Mouse (Mus musculus): ENCODE measurements around the gene Rab26. TPM values are rescaled to one million over a fixed set of nuclear protein-coding genes. Genes with fewer than 3 reads are reported as not detected.

Rab26 gene
- total RNA-seq, 2 experiments from 2014 or later: 12.2 to 12.5 TPM

DNA sequence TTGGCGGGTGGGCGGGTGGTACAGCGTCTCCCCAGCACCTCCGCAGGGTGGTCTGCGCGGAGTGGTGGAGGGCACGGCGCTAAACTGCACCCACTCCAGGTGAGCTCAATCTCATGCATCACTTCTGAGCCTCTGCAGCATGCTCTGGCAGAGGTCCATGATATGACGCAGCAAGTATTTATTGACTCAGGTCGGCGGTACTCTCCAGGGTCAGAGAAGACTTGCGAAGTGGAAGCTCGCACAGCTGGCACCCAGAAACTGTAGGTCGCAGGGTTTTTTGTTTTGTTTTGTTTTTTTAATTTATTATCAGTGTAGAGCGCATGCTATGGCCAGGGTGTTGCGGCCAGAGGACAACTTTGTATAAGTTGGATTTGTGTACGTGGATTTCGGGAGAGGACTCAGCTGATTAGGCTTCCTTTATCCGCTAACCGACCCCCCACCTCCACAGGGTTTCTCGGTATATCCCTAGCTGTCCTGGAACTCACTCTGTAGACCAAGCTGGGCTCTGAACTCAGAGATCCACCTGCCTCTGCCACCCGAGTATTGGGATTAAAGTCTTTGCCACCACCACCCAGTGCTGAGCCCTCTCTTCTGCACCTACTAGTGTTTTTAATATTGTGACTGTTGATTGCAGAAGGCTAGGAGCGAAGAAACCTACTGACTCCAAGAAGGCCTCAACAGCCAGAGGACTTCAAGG is 15.1 kb upstream of the Rab26 start:
- intact Hi-C loops (cut with DNase I): no loop called here

DNA sequence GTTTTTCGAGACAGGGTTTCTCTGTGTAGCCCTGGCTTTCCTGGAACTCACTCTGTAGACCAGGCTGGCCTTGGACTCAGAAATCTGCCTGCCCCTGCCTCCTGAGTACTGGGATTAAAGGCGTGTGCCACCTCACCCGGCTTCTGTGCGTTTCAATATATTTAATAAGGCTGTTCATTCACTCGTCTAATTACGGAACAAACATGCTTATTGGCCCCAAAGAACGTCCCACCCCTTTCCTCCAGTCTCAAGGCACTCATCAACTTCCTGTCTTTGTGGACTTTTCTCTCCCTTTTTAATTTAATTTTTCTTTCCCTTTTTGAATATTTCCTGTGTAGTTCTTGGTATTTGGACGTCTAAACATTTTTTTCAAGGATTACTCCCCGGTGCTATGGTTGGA is 14.4 kb upstream of the Rab26 start:
- intact Hi-C loops (cut with DNase I): no loop called here

More for the DNA sequence above, 15.1 kb upstream of the Rab26 start:
- peak; percentile 21 for DNase-seq

DNA sequence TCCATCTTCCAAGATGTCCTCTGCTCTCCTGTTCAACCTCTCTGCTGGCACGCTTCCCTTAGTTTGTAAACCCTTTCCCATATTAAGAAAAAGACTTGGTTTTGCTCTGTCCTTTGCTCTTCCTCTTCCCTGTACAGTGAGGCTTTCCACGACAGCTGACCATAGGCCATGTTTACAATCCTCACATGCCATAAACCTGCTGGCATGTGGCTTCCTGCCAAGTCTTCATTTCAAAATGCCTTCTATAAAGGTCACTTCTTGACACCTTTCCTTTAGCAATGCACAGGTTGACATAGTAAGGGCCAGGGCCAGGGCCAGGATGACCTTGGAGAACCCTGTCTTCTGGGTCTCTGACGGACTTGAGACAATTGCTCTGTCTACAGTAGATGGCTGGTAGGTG is 12.2 kb upstream of the Rab26 start:
- intact Hi-C loops (cut with DNase I): no loop called here
- no peak for DNase-seq

More for the DNA sequence above, 14.4 kb upstream of the Rab26 start:
- DNase-seq: no peak

DNA sequence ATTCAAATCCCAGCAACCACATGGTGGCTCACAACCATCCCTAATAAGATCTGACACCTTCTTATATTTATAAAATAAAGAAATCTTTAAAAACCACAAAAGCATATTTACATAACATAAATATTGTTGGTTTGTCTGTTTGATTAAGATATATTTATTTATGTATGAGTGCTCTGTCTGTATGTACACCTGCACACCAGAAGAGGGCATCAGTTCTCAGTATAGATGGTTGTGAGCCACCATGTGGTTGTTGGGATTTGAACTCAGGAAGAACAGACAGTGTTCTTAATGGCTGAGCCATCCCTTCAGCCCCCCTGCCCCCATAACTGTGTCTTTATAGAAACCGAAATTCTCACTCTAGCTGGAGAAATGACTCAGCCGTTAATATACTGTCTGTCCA is 11.2 kb upstream of the Rab26 start:
- intact Hi-C loops (cut with DNase I): no loop called here
- no peak for DNase-seq

DNA sequence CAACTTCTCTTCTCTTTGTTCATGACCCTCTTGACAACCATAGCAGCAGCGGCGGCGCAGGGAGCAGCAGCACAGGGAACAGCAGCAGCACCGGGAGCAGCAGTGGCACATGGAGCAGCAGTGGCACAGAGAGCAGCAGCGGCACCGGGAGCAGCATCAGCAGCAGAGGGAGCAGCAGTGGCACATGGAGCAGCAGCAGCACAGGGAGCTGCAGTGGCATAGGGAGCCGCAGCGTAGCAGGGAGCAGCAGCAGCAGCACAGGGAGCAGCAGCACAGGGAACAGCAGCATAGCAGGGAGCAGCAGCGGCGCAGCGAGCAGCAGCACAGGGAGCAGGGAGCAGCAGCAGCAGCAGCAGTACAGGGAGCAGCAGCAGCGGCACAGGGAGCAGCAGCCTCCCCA is 10.6 kb upstream of the Rab26 start:
- no peak for DNase-seq
- intact Hi-C loops (cut with DNase I): no loop called here

DNA sequence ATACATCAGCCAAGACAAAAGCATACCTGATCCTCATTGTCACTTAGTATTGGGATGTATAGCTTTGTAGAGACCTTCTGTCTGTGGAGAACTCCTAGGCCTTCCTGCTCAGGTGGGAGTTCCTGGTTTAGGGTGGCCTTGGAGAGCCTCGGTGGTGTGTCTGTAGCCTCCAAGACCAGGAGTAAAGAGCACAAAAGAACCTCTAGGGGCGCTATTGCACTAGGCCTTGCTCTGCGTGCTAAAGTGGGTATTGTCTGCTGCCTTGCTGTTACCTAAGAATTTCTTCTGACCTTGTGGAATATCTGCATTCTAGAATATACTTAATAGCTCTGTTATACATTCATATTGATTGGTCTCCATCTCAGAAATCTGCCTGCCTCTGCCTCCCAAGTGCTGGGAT is 6.4 kb upstream of the Rab26 start:
- DNase-seq: peak; percentile 34
- intact Hi-C loops (cut with DNase I): no loop called here

DNA sequence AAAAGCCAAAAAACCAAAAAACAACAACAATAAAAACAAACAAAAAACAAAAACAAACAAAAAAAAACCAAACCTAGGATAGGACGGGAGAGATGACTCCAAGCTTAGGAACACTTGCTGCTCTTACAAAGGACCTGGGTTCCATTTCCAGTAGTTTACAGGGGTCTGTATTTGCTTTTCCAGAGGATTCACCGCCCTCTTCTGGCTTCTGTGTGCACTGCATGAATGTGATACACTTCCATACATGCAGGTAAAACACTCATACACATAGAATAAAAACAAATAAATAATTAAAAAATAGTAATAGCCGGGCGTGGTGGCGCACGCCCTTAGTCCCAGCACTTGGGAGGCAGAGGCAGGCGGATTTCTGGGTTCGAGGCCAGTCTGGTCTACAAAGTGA is 4.9 kb upstream of the Rab26 start:
- intact Hi-C loops (cut with DNase I): no loop called here
- peak; percentile 58 for DNase-seq

DNA sequence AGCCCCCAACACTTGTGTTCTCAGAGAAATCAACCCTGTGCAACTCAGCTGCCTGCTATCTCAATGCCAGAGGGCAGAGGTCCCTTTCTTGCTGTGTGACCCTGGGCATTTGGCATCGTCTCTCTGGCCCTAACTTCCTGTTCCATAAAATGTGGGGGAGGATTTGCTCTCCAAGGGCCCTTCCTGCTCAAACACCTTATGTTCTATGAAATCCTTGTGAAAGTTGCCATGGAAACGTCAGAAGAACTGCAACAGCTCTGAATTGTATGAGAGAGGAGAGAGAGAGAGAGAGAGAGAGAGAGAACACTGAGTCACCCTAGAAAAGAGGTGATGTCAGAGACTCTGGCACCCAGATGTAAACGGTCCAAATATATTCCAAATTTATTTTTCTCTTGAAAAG is 3.5 kb upstream of the Rab26 start:
- intact Hi-C loops (cut with DNase I): no loop called here
- no peak for DNase-seq

DNA sequence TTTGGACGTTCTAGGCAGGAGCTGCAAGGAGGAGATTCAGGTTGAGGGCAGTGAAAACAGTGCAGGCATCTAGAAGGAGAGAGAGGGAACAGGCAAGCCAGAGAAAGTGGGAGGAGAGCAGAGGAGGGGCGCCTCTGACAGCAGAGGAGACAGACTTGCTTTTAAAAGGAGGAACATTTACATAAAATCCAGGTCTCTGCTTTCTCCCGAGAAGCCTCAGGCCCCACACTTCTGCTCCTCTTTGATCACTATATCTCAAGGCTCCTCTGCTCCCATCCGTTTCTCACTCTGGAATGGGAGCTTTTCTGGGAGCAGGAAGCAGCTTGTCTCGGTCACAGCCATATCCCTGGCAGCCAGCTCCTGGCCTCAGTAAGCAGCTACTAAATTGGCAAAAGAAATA is 1.3 kb upstream of the Rab26 start:
- intact Hi-C loops (cut with DNase I): no loop called here
- no peak for DNase-seq

DNA sequence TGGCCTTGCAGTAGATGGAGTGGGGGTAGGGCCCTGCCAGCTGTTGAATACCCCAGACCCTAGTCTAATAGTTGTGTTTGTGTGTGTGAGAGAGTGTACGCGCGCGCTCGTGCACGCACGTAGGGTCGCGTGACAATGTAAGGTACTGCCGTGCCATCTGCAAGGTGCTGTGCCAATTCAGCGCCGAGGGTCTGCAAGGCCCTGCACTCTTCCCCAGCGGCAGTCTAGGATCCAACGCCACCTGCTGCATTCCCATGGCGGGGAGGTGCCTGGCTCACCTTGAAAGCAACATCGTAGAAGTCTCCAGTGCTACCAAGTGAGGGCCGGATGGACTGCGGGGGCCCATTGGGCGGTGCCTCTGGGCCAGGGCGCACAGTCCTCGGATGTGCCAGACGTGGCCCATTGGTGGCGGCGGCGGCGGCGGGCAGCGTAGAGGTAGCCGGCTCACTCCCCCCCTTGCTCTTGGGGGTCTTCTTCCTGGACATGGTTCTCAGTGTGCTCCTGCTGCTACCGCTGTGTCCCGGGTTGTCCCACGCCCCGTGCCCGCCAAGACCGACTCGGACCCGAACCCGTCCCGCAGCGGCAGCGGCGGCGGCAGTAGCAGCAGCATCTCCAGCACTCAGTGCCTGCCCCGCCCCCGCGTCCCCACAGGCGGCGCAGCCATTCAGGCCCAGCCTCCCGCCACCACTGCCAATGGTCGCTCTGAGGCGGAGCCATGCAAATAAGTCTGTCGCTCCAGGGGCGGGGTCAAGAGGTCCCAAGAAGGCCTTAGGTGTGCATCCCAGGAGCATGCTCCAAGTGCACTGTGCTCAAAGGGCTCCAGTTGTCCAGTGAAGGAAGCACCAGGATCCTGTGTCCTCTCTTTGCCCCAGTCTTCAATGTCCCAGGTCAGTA is 664 bp downstream of the Rab26 start:
- peak; percentile 80 for DNase-seq
- intact Hi-C loops (cut with DNase I): no loop called here

DNA sequence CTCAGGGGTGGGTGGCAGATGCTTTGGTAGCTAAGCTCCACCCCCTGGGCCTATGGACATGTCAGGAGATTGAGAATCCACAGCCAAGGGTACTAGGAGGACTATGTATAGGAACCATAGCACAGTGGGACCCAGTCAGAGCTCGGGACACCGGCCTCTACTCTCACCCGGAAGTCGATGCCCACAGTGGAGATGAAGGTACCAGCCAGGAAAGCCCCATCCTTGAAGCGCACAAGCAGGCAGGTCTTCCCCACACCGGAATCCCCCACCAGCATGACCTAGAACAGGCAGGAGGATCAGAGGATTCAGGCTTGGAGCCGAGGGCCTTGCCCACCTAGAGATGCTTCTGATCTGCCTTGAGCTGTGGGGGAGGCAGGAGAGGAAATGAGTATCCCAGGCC is 2.0 kb downstream of the Rab26 start:
- no peak for DNase-seq
- intact Hi-C loops (cut with DNase I): no loop called here

DNA sequence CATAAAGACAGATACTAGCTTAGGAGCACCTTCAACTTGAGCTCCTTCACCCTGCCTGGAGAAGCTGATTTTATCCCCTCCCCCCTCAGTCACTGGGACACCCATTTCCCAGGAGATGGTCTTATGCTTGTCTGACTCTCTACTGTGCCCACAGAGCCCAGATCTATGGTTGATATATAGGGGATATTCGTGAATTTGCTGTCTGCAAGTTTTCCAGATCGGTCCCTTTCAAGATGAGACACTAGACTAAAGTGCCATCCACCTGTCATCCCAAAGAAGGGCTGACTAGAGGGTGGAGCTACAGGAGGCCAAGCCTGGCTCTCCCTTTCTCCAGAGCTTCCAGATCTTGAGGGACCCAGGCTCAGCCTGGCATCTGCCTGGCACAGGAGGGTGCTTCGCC is 2.9 kb downstream of the Rab26 start:
- intact Hi-C loops (cut with DNase I): no loop called here
- no peak for DNase-seq

DNA sequence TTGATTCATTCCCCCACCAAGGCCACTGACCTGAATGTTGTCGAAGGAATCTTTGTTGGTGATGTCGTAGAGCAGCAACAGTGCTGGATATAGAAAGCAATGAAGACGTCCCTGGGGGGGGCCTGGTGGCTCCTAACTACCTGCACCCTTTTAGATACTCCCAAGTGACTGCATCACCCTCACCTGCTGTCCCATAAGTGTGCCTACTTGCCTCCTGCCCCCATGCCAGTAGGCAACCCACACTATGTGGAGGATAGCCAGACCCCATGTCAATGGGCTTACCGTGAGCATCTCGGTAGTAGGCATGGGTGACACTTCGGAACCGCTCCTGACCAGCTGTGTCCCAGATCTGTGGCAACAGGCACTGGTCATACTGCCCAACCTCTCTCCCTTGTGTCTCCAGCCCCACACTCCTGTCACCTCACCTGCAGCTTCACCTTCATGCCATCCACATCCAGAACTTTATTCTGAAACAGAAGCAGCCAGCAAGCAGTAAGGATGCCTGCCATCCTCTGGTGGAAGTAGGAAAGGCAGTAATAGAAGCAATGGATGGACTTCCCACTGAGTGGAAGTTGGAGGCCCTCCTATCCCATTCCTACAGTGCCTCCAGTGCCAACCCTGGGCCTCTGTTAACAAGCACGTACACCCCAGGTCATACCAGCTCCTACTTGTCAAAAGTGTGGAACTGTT is 3.5 kb downstream of the Rab26 start:
- intact Hi-C loops (cut with DNase I): no loop called here
- no peak for DNase-seq

DNA sequence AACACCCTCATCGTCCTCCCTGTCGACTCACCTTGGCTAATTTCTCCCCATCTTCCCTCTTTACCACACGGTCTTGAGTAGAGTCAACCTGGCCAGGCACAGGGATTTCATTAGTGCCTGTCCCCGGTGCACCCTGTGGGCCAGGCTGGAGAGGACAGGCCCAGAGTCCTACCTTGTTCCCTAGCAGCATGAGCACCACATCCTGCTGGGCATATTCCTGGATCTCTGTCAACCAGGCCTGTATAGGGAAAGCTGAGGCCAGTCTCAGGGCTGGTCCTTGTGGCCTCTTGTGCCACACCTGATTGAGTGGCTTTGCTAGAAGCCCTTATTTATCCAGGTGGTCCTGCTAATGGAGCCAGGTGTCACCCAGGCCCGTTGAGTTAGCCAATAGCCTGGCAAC is 4.1 kb downstream of the Rab26 start:
- DNase-seq: no peak
- intact Hi-C loops (cut with DNase I): no loop called here

DNA sequence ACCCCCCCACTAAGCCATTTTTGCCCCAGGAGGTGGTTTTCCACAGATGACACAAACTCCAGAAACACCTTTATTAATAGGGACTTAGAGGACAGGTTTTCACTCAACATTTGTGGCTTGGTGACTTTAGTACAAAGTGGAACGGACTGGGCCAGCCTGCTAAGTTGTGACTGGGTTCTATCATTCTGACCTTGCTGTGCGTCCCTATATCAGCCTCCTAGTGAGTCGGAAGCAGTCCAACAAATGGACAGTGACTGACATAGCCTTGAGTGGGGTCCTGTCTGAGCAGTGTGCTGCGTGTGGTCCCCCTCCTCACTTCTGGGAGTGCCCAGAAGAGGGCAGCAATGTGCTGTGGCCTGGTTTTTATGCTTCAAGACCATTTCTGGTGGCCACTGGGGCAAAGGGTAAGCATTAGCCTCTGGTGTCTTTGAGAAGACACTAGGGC is 5.0 kb downstream of the Rab26 start:
- DNase-seq: peak; percentile 82
- intact Hi-C loops (cut with DNase I): no loop called here

DNA sequence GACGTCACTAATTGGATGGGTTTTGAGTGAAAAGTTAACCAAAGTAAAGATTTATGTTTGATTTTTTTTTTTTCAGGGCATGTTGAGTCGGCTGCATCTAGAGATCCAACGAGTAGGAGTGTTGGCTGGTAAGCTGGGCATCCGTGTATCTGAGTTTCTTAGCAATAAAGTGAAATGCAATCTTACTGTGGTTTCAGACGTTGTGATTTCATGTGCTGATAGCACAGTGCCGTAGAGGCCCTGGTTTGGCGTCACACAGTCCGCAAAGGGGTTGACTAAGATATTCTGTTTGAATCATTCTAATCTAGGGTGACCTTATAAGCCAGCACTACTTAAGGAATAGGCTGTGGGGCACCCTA is 5.5 kb downstream of the Rab26 start:
- intact Hi-C loops (cut with DNase I): no loop called here
- DNase-seq: no peak

DNA sequence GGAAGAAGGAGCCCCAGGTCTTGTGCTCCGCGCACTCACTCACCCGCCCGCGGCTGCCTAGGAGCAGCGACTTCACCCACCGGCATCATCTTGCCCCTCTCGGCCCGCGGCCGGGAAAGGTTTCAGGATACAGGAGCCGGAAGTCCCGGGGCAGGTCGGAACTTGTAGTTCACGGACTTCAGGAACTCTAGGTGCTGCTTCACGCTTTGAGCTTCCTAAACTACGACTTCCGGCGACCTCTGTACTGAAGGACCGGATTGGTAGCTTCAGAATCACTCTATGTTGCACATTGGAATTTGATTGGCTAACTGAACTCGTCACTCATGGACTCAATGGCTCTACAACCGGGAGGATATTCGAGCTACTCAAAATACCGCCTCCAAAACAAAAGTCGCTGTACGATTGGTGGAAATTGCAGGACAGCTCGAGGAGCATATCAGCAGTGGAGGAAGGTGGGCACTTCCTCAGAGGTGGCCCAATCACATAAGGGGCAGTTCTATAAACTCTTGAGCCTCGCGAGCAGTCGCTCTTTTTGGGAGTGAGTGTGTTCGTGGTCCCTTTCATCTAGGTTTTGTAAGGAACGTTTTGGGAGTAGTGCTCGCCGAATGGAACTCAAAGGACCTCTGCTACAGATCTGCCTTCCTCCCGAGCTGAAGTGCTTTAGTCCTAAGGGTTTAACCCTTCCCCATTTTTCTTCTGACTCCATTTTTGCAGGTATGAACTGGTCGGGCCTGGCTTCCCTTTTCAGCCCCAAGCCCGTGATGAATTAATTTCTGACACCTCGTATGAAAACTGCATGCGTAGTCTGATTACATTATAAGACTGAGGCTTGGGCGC is 6.1 kb downstream of the Rab26 start, which contains the start of gene Traf7:
TSS of gene Traf7 (minus strand) at position 216 of the 837 bp plus-strand sequence.
- intact Hi-C loops (cut with DNase I): no loop called here
- DNase-seq: peak; percentile 91

DNA sequence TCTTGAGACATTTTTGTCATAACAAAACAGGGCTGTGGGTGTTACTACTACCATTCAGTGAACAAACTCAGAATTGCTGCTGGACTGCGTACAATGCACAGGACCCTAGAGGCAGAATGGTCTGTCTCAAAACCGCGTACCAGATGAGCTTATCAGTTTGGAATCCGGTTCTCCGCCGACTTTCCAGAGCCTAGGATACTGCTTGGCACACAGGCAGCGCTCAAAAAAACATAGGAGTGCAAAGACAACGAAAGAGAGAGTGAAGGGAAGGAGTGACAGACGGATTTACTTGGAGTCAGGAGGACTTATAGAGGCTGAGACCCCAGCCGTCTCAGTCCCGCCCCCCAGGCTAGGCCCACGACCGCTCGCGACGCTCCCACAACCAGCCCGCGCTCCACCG is 6.7 kb downstream of the Rab26 start:
- intact Hi-C loops (cut with DNase I): no loop called here
- no peak for DNase-seq

DNA sequence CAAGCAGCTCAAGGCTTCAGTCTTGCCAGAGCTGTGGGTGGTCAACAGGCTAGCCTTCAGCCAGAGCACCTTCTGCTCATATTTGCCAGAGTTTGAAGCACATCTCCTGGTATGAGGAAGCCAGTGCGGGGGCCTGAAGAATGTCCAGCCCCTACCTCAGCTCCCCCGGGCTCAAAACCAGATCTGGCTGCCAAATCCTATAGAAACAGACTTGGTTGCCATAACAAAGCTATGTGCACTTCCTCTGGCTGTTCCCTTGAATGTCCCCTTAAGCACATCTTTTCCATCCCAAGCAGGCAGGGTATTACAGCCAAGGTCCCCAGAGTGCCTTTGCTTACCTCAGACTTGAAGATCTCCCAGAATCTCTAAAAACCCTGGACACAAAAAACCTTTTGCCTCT is 9.3 kb downstream of the Rab26 start:
- intact Hi-C loops (cut with DNase I): no loop called here
- no peak for DNase-seq

DNA sequence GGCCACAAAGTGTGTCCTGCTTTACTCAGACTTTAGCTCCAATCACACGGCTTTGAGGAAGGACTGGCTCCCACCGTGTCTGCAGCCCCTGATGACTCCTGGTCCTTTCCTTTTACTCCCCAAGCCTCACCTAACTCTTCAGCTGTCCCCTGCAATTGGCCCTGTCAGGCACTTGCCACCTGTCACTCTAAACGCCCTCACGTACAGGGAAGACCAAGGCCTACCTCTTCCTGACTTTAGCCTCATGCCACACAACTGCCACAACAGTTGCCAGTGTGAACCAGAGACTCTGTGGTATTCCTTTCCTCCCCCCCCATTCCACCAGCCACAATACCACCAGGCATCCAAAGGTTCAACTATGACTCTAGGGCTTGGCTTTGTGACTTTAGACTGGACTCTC is 13.6 kb downstream of the Rab26 start:
- DNase-seq: no peak
- intact Hi-C loops (cut with DNase I): no loop called here
